ENCODE assay signal across 15 mouse cellular contexts in genomic region chr14:64524641-64525040, GRCm38 (mm10).
DNase-seq lines count a peak whose midpoint lies in the region; ATAC-seq lines count a peak whose summit lies in the region.
"Had no signal": no experiment of that assay in that cellular context is flagged by ENCODE, and none has a peak within 500 bp of the region (broad histone marks: within the 10 kb centered on the region; RNA-seq: fewer than 3 reads in every experiment).

No protein-coding gene starts in this region.

- no peaks in the 10 kb centered on the region for H3K9me3 ChIP-seq in hindbrain, embryonic 10.5 days
- no peaks in the 10 kb centered on the region for H3K9me3 ChIP-seq in hindbrain, embryonic 12.5 days (replicated peaks)
- no peaks in the 10 kb centered on the region for H3K9me3 ChIP-seq in midbrain, embryonic 11.5 days (ENCODE audit: control insufficient read depth, low read length)
- no peaks in the 10 kb centered on the region for H3K9me3 ChIP-seq in heart, embryonic 11.5 days (replicated peaks; ENCODE audit: control insufficient read depth, low read length)
- H3K9me3 ChIP-seq: limb, embryonic 15.5 days; neural tube, embryonic 12.5 days had no signal

- H3K4me3 ChIP-seq in hindbrain, embryonic 10.5 days = no peak overlapping the region
- H3K4me3 ChIP-seq in hindbrain, embryonic 12.5 days = no peak overlapping the region
- no peak overlapping the region for H3K4me3 ChIP-seq in midbrain, embryonic 11.5 days (ENCODE audit: low read depth, low read length)
- no peak overlapping the region for H3K4me3 ChIP-seq in heart, embryonic 11.5 days (ENCODE audit: low read depth, low read length)
- H3K4me3 ChIP-seq: gastrocnemius, adult 2 months; limb, embryonic 15.5 days; neural tube, embryonic 12.5 days had no signal

- H3K9ac ChIP-seq in hindbrain, embryonic 12.5 days = no peak overlapping the region
- no peak overlapping the region for H3K9ac ChIP-seq in midbrain, embryonic 11.5 days (ENCODE audit: low read length)
- H3K9ac ChIP-seq in heart, embryonic 11.5 days (ENCODE audit: low read depth, low read length) = no peak overlapping the region
- H3K9ac ChIP-seq: limb, embryonic 15.5 days; liver, postnatal 0 days; neural tube, embryonic 12.5 days had no signal

- H3K4me2 ChIP-seq in hindbrain, embryonic 12.5 days (replicated peaks) = no peak overlapping the region
- no peak overlapping the region for H3K4me2 ChIP-seq in midbrain, embryonic 11.5 days
- H3K4me2 ChIP-seq in heart, embryonic 11.5 days = no peak overlapping the region
- H3K4me2 ChIP-seq: limb, embryonic 15.5 days; neural tube, embryonic 12.5 days had no signal

- H3K36me3 ChIP-seq in hindbrain, embryonic 10.5 days = no peaks in the 10 kb centered on the region
- no peaks in the 10 kb centered on the region for H3K36me3 ChIP-seq in hindbrain, embryonic 12.5 days
- H3K36me3 ChIP-seq in midbrain, embryonic 11.5 days (ENCODE audit: control insufficient read depth, insufficient read depth, low read length) = no peaks in the 10 kb centered on the region
- H3K36me3 ChIP-seq in heart, embryonic 11.5 days (ENCODE audit: control insufficient read depth, insufficient read depth, low read length) = no peaks in the 10 kb centered on the region
- H3K36me3 ChIP-seq: limb, embryonic 15.5 days; neural tube, embryonic 12.5 days had no signal

- no peak for DNase-seq in hindbrain, embryonic 10.5 days (ENCODE audit: low spot score)
- peak; percentile 58 for DNase-seq in right cerebral cortex, postnatal 4 days
- no peak for DNase-seq in right cerebral cortex, adult 18-20 months
- DNase-seq in midbrain, embryonic 11.5 days (ENCODE audit: low spot score, missing footprints) = peak; percentile 79
- no peak for DNase-seq in kidney, postnatal 36 days
- no peak for DNase-seq in thymus, postnatal 0 days (ENCODE audit: low spot score)
- DNase-seq: cerebellum, adult 2 months; gastrocnemius, adult 2 months; heart, adult 11 months; kidney, adult 8-10 months; liver, postnatal 0 days had no signal

- peak overlapping the region; percentile 54 for H3K27ac ChIP-seq in hindbrain, embryonic 10.5 days
- no peak overlapping the region for H3K27ac ChIP-seq in hindbrain, embryonic 12.5 days
- no peak overlapping the region for H3K27ac ChIP-seq in midbrain, embryonic 11.5 days (ENCODE audit: low read depth, low read length)
- H3K27ac ChIP-seq in heart, embryonic 11.5 days (ENCODE audit: low read depth, low read length) = no peak overlapping the region
- H3K27ac ChIP-seq: gastrocnemius, adult 2 months; limb, embryonic 15.5 days; neural tube, embryonic 12.5 days had no signal

- H3K4me1 ChIP-seq in hindbrain, embryonic 10.5 days (replicated peaks) = peaks cover 21% of the 10 kb centered on the region
- H3K4me1 ChIP-seq in hindbrain, embryonic 12.5 days = peaks cover 21% of the 10 kb centered on the region
- peaks cover 13% of the 10 kb centered on the region for H3K4me1 ChIP-seq in midbrain, embryonic 11.5 days (ENCODE audit: control insufficient read depth, insufficient read depth, low read length)
- peaks cover 8% of the 10 kb centered on the region for H3K4me1 ChIP-seq in heart, embryonic 11.5 days (ENCODE audit: control insufficient read depth, insufficient read depth, low read length)
- H3K4me1 ChIP-seq: limb, embryonic 15.5 days had no signal

- no peak for ATAC-seq in hindbrain, embryonic 12.5 days (ENCODE audit: low FRiP score)
- no peak for ATAC-seq in midbrain, embryonic 11.5 days (ENCODE audit: low FRiP score)
- ATAC-seq in heart, embryonic 11.5 days (replicated peaks; ENCODE audit: insufficient number of reproducible peaks, low FRiP score, low TSS enrichment) = no peak
- ATAC-seq: liver, postnatal 0 days had no signal

- no peaks in the 10 kb centered on the region for H3K27me3 ChIP-seq in hindbrain, embryonic 10.5 days (ENCODE audit: insufficient read depth, poor library complexity, severe bottlenecking)
- no peaks in the 10 kb centered on the region for H3K27me3 ChIP-seq in hindbrain, embryonic 12.5 days
- no peaks in the 10 kb centered on the region for H3K27me3 ChIP-seq in midbrain, embryonic 11.5 days (ENCODE audit: control insufficient read depth, insufficient read depth, low read length)
- H3K27me3 ChIP-seq in heart, embryonic 11.5 days (ENCODE audit: control insufficient read depth, insufficient read depth, low read length) = no peaks in the 10 kb centered on the region
- H3K27me3 ChIP-seq: limb, embryonic 15.5 days; neural tube, embryonic 12.5 days had no signal

- WGBS in hindbrain, embryonic 10.5 days = 49% methylated on average over 8 of the region's 8 CpGs
- 48% methylated on average over 8 of the region's 8 CpGs for WGBS in hindbrain, embryonic 12.5 days
- 50% methylated on average over 8 of the region's 8 CpGs for WGBS in midbrain, embryonic 11.5 days
- 39% methylated on average over 8 of the region's 8 CpGs for WGBS in heart, embryonic 11.5 days (ENCODE audit: insufficient replicate concordance)

Comparison
In these comparisons a context has a peak if more than half of its experiments do, and no peak if none do; other contexts are left out.
1. DNase-seq: peak in right cerebral cortex, postnatal 4 days (single experiment) and midbrain, embryonic 11.5 days (single experiment); none in hindbrain, embryonic 10.5 days (single experiment), right cerebral cortex, adult 18-20 months (single experiment), kidney, postnatal 36 days (0 of 2) and thymus, postnatal 0 days (single experiment).